Mouse (Mus musculus) liver, adult (tissue): ENCODE results near the gene Pigl.

ENCODE experiments used
- GATA4 ChIP-seq: IDR thresholded peaks from 2 replicates; pipeline ENCODE4 v1.6.1; 2014; ENCODE audit warnings: mild to moderate bottlenecking, low read length; ENCODE audit not compliant: insufficient replicate concordance

Gene Pigl

DNA sequence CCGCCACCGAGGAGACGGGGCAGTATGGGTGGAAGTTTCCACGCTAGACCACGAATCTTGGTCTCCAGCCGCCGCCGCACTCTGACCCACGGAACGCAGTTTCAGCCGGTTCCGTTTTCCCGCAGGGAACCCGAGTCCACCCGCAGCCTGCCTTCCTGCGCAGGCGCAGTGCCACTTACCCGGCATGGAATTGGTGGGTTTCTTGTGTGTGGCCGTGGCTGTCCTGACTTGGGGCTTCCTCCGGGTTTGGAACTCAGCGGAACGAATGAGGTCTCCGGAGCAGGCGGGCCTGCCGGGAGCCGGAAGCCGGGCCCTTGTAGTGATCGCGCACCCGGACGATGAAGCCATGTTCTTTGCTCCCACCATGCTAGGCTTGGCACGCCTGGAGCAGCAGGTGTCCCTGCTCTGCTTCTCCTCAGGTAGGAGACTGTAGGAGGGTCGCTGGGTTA is at the start of gene Pigl, which contains the start of gene Ncor1:
Gene Pigl, plus strand, starts transcription at position 185 of the 449 bp plus-strand sequence.
Gene Ncor1, minus strand, starts transcription at position 266 of the 449 bp plus-strand sequence.
- peak; percentile 26; the same call in 1 of the 2 replicates for TF ChIP-seq GATA4

DNA sequence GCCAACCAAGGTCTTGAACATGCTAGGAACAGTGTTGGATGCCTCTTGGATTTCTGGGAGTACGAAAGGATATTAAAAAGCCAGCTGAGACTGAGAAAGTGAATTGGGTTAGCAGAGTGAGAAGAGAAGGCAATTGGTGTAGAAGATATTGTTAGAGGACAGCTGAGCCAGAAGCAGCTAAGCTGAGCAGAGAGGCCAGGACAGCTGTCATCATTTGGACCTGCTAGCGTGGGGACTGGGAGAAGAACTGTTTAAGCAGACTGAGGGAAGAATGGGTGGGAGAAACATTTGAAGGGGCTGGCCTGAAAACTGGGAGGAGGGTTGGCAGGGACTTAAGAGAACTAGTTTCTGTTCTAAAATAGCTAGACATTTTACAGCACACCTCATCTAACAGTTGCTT is 49.4 kb upstream of the Pigl start:
- no peak for TF ChIP-seq GATA4

DNA sequence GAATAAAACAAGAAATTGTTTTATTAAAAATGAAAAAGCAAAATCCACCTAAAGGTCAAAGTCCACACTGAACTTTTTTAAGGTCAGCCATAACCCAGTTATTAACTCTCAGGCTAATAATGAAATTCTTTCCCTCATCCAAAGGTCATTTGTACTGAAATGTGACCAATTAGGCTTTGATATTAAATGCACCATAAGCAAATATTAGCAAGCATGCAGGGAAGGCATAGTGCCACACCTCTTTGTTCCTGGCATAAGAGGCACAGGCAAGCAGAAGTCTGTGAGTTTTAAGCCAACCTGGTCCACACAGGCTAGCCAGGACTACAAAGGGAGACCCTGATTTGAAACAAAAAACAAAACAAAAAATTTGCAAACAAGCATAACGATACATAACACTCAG is 48.6 kb upstream of the Pigl start:
- TF ChIP-seq GATA4 = no peak

DNA sequence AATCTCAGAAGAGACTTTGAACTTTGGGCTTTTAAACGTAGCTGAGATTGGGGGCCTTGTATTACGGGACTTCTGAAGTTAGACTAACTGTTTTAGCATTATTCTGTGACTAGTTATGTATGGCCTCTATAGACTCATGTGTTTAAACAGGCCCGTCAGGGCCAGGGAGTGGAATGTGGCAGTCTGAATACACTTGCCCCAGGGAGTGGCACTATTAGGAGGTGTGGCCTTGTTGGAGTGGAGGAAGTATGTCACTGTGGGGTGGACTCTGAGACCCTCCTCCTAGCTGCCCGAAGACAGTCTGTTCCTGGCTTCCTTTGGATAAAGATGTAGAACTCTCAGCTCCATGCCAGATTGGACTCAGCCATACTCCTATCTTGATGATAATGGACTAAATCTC is 43.2 kb upstream of the Pigl start:
- TF ChIP-seq GATA4 = no peak

DNA sequence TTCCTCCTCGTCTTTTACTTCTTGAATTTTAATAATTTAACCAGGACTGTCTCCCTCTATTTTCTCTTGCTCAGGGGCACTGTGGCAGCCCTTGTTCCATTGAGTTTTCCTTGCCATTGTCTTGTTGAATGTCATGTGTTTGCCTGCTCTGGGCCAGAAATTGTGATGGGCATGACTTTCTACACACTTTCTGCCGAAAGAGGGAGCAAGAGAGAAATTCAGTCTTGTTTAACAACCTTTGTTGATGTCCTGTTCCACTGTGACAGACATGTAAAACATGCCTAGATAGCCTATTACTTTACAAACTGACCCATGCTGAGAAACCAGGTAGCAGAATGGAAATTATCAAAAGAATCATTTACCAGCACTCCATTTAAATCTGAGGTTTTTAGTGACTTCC is 33.7 kb upstream of the Pigl start:
- TF ChIP-seq GATA4 = no peak

DNA sequence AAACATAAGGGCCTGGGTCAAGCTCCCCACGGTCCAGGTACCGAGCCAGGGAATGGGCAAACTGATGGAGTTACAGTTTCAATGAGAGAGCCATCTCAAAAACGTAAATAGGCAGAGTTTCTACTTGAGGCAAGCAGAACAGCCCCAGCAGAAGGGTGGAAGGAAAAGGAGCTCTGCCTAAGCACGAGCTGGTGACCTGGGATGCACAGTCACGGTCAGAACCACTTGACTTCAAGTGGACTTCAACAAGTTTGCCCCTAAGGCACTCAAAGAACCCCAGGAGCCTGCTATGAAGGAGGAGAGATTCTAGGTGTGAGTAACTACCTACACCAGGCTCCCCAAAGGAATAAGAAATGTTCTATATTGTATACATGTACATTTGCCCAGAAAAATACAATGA is 32.0 kb upstream of the Pigl start:
- TF ChIP-seq GATA4 = no peak

DNA sequence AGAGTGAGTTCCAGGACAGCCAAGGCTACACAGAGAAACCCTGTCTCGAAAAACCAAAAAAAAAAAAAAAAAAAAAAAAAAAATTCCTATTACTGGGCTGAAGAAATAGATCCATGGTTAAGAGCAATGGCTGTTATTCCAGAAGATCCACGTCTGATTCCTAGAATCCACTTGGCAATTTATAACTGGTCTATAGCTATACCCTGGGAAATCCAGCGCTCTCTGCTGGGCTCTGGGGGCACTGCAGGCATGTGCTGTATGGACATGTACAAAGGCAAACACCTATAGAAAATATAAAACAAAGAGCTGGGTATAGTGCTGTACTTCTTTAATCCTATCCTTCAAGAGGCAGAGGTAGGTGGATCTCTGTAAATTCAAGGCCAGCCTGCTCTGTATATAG is 31.2 kb upstream of the Pigl start:
- no peak for TF ChIP-seq GATA4

DNA sequence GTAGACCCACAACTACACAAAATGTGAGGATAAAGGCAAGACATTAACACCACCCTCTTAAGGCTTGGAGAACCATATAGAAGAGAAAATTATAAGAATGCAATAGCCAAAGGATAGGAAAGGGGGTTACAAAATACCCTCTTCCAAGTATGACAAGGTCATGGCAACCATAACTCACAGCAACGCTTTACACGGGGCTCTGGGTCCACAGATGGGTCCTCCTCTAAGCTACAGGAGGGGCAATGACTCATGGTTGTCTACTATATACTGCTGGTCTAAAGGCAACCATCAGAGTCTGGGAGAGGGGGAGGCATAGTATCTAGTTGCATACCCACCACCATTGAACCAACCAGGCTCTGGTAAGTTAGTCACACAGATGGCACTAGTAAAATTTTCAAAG is 26.0 kb upstream of the Pigl start:
- TF ChIP-seq GATA4 = no peak

DNA sequence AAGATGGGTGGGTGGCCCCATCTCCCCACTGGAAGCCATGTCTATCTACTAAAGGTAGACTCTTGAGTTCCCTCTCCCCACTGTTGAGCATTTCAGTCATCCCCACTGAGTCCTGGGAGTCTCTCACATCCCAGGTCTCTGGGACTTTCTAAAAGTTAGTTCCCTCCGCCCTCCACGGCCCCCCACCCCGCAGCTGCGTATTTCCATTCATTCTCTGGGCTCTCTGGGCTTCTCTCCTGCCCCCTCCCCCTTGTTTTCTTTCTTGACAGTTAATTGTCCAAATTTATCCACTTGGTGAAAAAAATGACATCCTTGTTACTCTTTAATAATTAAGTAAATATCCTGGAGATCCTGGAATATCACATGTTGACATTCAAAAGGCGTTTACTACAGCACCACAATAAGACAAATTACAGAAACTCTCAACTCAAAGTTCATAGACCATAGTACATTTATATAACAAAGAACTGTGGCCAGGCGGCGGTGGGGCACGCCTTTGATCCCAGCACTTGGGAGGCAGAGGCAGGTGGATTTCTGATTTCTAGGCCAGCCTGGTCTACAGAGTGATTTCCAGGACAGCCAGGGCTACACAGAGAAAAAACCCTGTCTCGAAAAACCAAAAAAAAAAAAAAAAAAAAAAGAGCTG is 17.5 kb upstream of the Pigl start:
- TF ChIP-seq GATA4 = no peak

DNA sequence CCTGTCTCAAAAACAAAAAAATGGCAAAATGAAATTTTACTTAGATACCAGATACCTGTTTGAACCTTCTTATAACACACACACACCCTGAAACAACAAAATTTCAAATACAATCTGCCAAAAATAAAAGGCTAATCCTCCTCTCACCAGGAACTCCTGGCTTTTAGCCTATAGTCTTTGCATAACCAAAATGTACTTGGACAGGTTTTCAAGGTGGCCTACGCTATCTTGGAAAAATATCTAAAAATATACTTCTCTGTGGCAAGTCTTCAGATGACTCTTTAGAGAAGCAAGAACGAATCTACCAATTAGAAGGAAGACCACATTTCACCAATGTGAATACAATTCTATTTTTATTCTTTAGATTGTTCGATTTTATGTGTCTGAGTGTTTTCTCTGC is 12.5 kb upstream of the Pigl start:
- no peak for TF ChIP-seq GATA4

DNA sequence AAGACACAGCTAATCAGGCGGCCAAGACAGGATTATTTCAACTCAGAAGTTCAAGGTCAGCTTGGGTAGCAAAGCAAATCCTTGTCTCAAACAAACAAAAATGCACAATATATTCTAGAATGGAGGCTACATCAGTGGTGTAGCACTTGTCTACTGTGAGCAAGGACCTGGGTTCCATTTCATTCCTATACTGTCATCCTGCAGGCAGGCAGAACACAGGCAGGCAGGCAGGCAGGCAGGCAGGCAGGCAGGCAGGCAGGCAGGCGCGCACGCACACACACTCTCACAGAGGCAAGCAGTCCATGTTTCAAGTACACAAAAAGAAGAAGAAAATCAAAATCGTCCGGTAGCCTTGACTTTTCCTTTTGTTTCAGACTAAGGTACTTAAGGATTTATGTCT is 9.3 kb upstream of the Pigl start:
- TF ChIP-seq GATA4 = no peak

DNA sequence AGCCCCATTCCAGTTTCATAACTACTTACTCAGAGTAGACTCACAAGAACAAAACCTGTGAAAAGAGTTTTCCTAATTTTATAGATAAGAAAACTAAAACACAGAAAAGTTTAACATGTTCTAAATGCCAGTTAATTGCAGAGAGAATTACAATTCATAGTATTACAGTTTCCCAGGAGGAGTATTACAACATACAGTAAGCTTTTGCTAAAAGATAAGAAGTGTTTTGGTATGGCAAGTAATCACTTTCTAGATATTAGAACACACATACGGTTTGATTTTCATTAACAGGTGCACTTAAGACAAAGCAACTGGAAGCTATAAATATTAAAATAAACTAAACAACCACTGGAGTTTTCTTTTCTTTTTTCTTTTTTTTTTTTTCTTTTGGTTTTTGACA is 3.1 kb upstream of the Pigl start:
- no peak for TF ChIP-seq GATA4

DNA sequence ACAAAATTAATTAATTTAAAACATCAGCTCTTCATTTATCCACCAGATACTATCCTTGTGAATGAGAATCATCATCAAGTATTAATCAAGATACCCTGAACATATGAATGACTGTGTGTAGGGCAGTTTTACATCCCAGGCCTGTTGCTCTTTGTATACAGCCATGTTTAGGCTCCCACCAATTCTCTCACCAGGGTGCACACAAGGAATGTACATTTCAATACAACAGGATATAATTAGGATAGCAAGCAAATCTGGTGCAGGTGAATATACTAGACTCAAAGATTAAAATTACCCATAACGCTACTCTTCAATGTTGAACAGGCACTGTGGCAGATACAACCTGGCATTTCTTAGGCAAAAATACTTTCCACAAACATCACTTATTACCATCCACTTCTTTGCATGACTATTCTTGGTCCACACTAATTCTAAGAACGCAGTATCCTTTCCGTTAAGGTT is 2.2 kb upstream of the Pigl start:
- TF ChIP-seq GATA4 = no peak

DNA sequence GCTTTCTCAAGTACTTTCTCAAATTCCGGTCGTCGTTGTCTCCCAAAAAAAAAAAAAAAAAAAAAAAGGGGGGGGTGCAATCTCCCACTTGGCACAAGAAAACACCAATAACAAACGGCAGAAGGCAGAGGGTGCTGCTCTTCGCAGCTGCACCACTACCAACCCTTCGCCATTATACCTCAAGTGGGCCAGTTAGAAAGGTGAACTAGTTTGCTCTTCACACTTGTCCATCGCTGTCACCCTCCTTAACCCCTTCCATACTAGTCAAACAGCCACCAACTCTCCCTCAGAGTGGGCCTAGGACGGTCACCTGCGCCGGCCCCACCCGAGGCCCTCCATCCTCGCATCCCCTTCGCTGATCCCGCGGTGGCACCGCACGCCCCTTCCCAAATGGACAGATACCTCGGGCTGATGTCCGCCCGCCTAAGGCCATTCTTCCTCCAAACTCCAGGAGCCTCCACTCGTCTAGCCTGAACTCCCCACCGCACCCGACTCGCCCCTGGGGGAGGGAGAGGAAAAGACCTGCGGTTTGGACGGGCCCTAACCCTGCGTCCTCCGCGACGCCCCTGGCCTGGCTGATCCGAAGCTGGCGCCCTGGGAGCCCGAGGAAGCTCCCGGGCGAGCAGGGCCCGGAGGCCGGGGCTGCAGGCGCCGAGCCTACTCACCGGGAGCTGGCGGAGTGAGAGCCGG is 1.6 kb upstream of the Pigl start:
- no peak for TF ChIP-seq GATA4

DNA sequence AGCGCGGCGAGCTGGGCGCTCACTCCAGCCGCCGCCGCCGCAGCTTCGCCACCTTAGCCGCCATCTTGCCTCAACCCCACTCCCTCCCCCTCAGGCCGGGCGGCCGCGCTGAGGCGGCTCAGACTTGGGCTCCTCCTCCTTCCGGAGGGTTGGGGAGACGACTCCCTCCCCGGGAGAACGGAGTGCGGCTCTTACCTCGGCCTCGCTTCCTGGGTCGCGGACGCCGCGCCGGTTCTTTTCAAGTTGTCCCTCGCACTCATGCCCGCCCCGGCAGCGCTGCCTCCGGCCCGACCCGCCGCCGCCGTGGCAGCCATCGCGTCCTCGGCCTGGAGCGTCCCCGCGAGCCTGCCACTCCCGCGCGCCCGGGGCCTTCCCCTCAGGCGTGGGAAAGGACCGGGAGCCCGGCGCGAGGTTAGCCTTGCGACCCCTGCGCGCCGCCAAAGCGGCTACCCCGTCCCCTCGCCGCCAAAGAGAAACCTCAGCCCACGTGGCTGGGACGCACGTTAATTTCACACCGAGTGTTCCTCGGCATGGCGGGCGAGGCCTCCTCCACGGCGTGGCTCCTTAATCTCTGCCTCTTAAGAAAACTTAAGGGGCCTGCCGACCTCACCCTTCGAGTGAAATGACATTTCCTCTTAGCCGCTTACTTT is 894 bp upstream of the Pigl start:
- TF ChIP-seq GATA4 = no peak

DNA sequence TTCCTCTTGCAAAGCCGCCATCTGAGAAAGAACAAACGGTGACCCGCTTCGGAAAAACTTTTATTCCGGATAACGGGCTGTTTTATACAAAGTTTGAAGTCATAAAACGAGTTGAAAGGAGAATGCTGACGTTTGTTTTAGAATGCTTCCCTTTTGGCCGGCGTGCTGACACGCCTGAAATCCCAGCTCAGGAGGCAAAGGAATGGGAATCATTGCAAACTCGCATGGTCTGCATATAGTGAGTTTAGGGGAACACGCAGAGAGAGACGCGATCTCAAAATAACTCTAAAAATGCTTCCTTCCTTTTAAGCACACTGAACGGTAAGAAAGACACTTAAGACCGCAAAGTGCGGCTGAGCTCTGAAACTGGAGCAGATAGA is 379 bp upstream of the Pigl start:
- TF ChIP-seq GATA4 = no peak
